Mouse (Mus musculus): ENCODE measurements at regions not wholly inside any gene's neighbourhood (a gene's known extent, or its start where the extent isn't known, plus 50 kb on each side); places are given as distances from the start of the nearest gene placed in this dataset.

GRCm38 (mm10) chr14:123065136-123065535 is 81.3 kb upstream of the Tmtc4 start:
- Histone ChIP-seq H3K27ac (no peak overlapping the region), H3K4me3 (no peak overlapping the region; the same call in 1 of the 2 replicates)
- no peak for DNase-seq (ENCODE audit: low spot score in 2 of 2)
- TF ChIP-seq CTCF (conservative IDR thresholded peaks at IDR 0.05) = no peak

- Histone ChIP-seq H3K4me3 (no peak overlapping the region), H3K27ac (no peak overlapping the region)
- DNase-seq (ENCODE audit: low spot score in 2 of 2) = no peak
- no peak for TF ChIP-seq CTCF (conservative IDR thresholded peaks at IDR 0.05)
Measured at GRCm38 (mm10) chr14:123062908-123063307, 79.1 kb upstream of the Tmtc4 start.

- no peak overlapping the region for H3K4me3 ChIP-seq
- no peak for TF ChIP-seq CTCF (conservative IDR thresholded peaks at IDR 0.05)
- DNase-seq (ENCODE audit: low spot score in 2 of 2) = no peak
- H3K27ac ChIP-seq = no peak overlapping the region
Measured at GRCm38 (mm10) chr14:123056976-123057375, 73.1 kb upstream of the Tmtc4 start.

- H3K4me3 ChIP-seq = no peak overlapping the region
- TF ChIP-seq CTCF (conservative IDR thresholded peaks at IDR 0.05) = no peak
Measured at GRCm38 (mm10) chr14:123048451-123048850, 64.6 kb upstream of the Tmtc4 start.

GRCm38 (mm10) chr14:123040046-123040445 is 56.2 kb upstream of the Tmtc4 start:
- TF ChIP-seq CTCF (conservative IDR thresholded peaks at IDR 0.05) = no peak
- no peak for DNase-seq (ENCODE audit: low spot score in 2 of 2)
- no peak overlapping the region for H3K4me3 ChIP-seq
- H3K27ac ChIP-seq = no peak overlapping the region

More at GRCm38 (mm10) chr14:123048451-123048850, 64.6 kb upstream of the Tmtc4 start:
- no peak for DNase-seq (ENCODE audit: low spot score in 2 of 2)
- H3K27ac ChIP-seq = no peak overlapping the region

- no peak for TF ChIP-seq CTCF (conservative IDR thresholded peaks at IDR 0.05)
- DNase-seq (ENCODE audit: low spot score in 2 of 2) = no peak
- Histone ChIP-seq H3K27ac (peak overlapping the region; percentile 20; the same call in 1 of the 2 replicates), H3K4me3 (no peak overlapping the region)
Measured at GRCm38 (mm10) chr14:123037444-123037843, 53.6 kb upstream of the Tmtc4 start.

Measured in layer of hippocampus, adult 2 months (tissue).